Mouse (Mus musculus): Measurements from ENCODE around the gene Cblb.

GRCm38 (mm10) chr16:52182057-52182456 is 151.0 kb downstream of the Cblb start:
- TF ChIP-seq CTCF (IDR thresholded peaks at IDR 0.05) (peak; percentile 55), EP300 (IDR thresholded peaks at IDR 0.05) (no peak)
